ENCODE assay signal across 9 mouse cellular contexts in the genomic region with DNA sequence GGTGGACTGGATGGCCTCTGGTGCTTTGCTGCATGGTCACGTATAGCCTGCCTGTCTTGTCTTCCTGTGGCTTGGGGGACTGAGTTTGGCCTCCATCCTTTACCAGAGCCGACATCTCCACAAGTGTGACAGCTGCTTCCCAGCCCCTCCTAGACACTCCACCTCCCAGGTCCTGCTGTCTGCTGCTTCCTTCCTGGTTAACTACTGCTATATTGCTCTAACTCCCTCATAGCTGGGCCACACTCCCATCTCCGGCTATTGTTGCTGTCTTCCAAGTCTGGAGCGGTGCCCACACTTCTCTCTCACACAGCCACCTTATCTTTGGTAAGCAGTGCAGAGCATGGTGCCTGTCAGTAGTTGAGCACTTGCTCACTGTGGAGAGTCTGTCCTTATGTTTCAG. TPM values are rescaled to one million over a fixed set of nuclear protein-coding genes. Genes with fewer than 3 reads are reported as not detected.
DNase-seq lines count a peak whose midpoint lies in the region; ATAC-seq and TF ChIP-seq lines count a peak whose summit lies in the region.
"Had no signal": no experiment of that assay in that cellular context is flagged by ENCODE, and none has a peak within 500 bp of the region (broad histone marks: within the 10 kb centered on the region; RNA-seq: fewer than 3 reads in every experiment).

No protein-coding gene starts in this region.

- 83% methylated on average over 4 of the region's 4 CpGs for WGBS in midbrain, embryonic 10.5 days
- 92% methylated on average over 4 of the region's 4 CpGs for WGBS in midbrain, embryonic 11.5 days
- WGBS in heart, postnatal 0 days, result 13% methylated on average over 4 of the region's 4 CpGs

- no peak for TF ChIP-seq CTCF in heart, postnatal 0 days (IDR thresholded peaks at IDR 0.05; ENCODE audit: low read depth)

- no peak overlapping the region for H3K27ac ChIP-seq in midbrain, embryonic 10.5 days (replicated peaks)
- no peak overlapping the region for H3K27ac ChIP-seq in midbrain, embryonic 11.5 days (ENCODE audit: low read depth, low read length)
- peak overlapping the region; percentile 90 for H3K27ac ChIP-seq in heart, postnatal 0 days (ENCODE audit: low read depth)

- peaks cover 54% of the 10 kb centered on the region for H3K36me3 ChIP-seq in midbrain, embryonic 10.5 days
- peaks cover 15% of the 10 kb centered on the region; the same call in 1 of the 2 replicates for H3K36me3 ChIP-seq in midbrain, embryonic 11.5 days (ENCODE audit: control insufficient read depth, insufficient read depth, low read length)
- H3K36me3 ChIP-seq in heart, postnatal 0 days (replicated peaks; ENCODE audit: control insufficient read depth, insufficient read depth, low read length), result peaks cover 25% of the 10 kb centered on the region

- H3K4me2 ChIP-seq in midbrain, embryonic 11.5 days, result no peak overlapping the region
- H3K4me2 ChIP-seq in heart, postnatal 0 days (ENCODE audit: low read depth, low read length), result peak overlapping the region; percentile 95

- no peak for DNase-seq in midbrain, embryonic 10.5 days (ENCODE audit: low spot score)
- no peak for DNase-seq in midbrain, embryonic 11.5 days (ENCODE audit: low spot score, missing footprints)
- DNase-seq in heart, postnatal 0 days (ENCODE audit: low spot score), result peak; percentile 85
- DNase-seq in kidney, postnatal 14 days, result peak; percentile 80
- peak; percentile 72 to 84 for DNase-seq in lung, postnatal 4 days
- no peak for DNase-seq in urinary bladder, postnatal 25 days (ENCODE audit: low spot score)
- no peak for DNase-seq in embryo, embryonic 11 days
- no peak for DNase-seq in gastrocnemius, adult 18-20 months (ENCODE audit: low spot score)

- no peaks in the 10 kb centered on the region for H3K9me3 ChIP-seq in midbrain, embryonic 10.5 days (replicated peaks)
- no peaks in the 10 kb centered on the region for H3K9me3 ChIP-seq in midbrain, embryonic 11.5 days (ENCODE audit: control insufficient read depth, low read length)
- no peaks in the 10 kb centered on the region for H3K9me3 ChIP-seq in heart, postnatal 0 days (replicated peaks; ENCODE audit: control insufficient read depth, low read length)

- no peaks in the 10 kb centered on the region for H3K27me3 ChIP-seq in midbrain, embryonic 10.5 days (ENCODE audit: low read depth, poor library complexity, severe bottlenecking)
- no peaks in the 10 kb centered on the region for H3K27me3 ChIP-seq in midbrain, embryonic 11.5 days (ENCODE audit: control insufficient read depth, insufficient read depth, low read length)
- no peaks in the 10 kb centered on the region for H3K27me3 ChIP-seq in heart, postnatal 0 days (ENCODE audit: control insufficient read depth, insufficient read depth, low read length)

- H3K4me3 ChIP-seq in midbrain, embryonic 10.5 days, result peak overlapping the region; percentile 97; the same call in 1 of the 2 replicates
- H3K4me3 ChIP-seq in midbrain, embryonic 11.5 days (ENCODE audit: low read depth, low read length), result no peak overlapping the region
- H3K4me3 ChIP-seq in heart, postnatal 0 days (ENCODE audit: low read depth, low read length), result peak overlapping the region; percentile 78

- H3K9ac ChIP-seq in midbrain, embryonic 11.5 days (ENCODE audit: low read length), result no peak overlapping the region
- peak overlapping the region; percentile 87 for H3K9ac ChIP-seq in heart, postnatal 0 days (replicated peaks; ENCODE audit: low read depth, low read length)

- no peak for ATAC-seq in midbrain, embryonic 11.5 days (ENCODE audit: low FRiP score)
- ATAC-seq in heart, postnatal 0 days (ENCODE audit: insufficient read depth, low read depth), result peak; percentile 28

- TF ChIP-seq EP300 in heart, postnatal 0 days (IDR thresholded peaks at IDR 0.05; ENCODE audit: low read depth), result peak; percentile 93

- peaks cover 31% of the 10 kb centered on the region for H3K4me1 ChIP-seq in midbrain, embryonic 10.5 days
- H3K4me1 ChIP-seq in midbrain, embryonic 11.5 days (ENCODE audit: control insufficient read depth, insufficient read depth, low read length), result peaks cover 15% of the 10 kb centered on the region
- H3K4me1 ChIP-seq in heart, postnatal 0 days (ENCODE audit: control insufficient read depth, insufficient read depth), result peaks cover 50% of the 10 kb centered on the region

RNA-seq across cellular contexts. Expression of a gene that starts 0.6 kb away (rescaled TPM):
- 0.10 TPM in 2 replicates for polyA plus RNA-seq in midbrain, embryonic 10.5 days (2016; fragmentation: Nextera tagmentation; extraction: Ambion mirVana)
- polyA plus RNA-seq in midbrain, embryonic 11.5 days (2014; fragmentation: Nextera tagmentation; extraction: Ambion mirVana), result 0.05 and 0.21 TPM in 2 replicates
- total RNA-seq in heart, postnatal 0 days (2014; rRNA removed; ENCODE audit: low replicate concordance), result 13.9 TPM in 1 of 2 replicates, not detected in the other
- 0.10 and 0.12 TPM in 2 replicates for polyA plus RNA-seq in heart, postnatal 0 days (2015; fragmentation: Nextera tagmentation; extraction: Ambion mirVana)
- total RNA-seq in gastrocnemius, adult 18-20 months (2021), result 1 to 10 TPM in 1 of 2 experiments, under 1 TPM in 1; 0.55 to 1.2 TPM

RNA-seq across cellular contexts. Expression of a gene that starts 2.3 kb away (rescaled TPM):
- polyA plus RNA-seq in midbrain, embryonic 10.5 days (2016; fragmentation: Nextera tagmentation; extraction: Ambion mirVana), result 40.8 and 43.7 TPM in 2 replicates
- 49.2 and 51.7 TPM in 2 replicates for polyA plus RNA-seq in midbrain, embryonic 11.5 days (2014; fragmentation: Nextera tagmentation; extraction: Ambion mirVana)
- 50.8 and 66.2 TPM in 2 replicates for total RNA-seq in heart, postnatal 0 days (2014; rRNA removed; ENCODE audit: low replicate concordance)
- polyA plus RNA-seq in heart, postnatal 0 days (2015; fragmentation: Nextera tagmentation; extraction: Ambion mirVana), result 43.5 and 46.4 TPM in 2 replicates
- total RNA-seq in gastrocnemius, adult 18-20 months (2021), result 10 to 100 TPM; 24.5 to 28.4 TPM

RNA-seq across cellular contexts. Expression of a gene that starts 26.2 kb away (rescaled TPM):
- 2.7 and 4.7 TPM in 2 replicates for polyA plus RNA-seq in midbrain, embryonic 10.5 days (2016; fragmentation: Nextera tagmentation; extraction: Ambion mirVana)
- polyA plus RNA-seq in midbrain, embryonic 11.5 days (2014; fragmentation: Nextera tagmentation; extraction: Ambion mirVana), result 2.9 and 3.5 TPM in 2 replicates
- total RNA-seq in heart, postnatal 0 days (2014; rRNA removed; ENCODE audit: low replicate concordance), result 12.9 and 47.1 TPM in 2 replicates
- polyA plus RNA-seq in heart, postnatal 0 days (2015; fragmentation: Nextera tagmentation; extraction: Ambion mirVana), result 14.7 and 15.9 TPM in 2 replicates
- 10 to 100 TPM; 10.4 to 18.7 TPM for total RNA-seq in gastrocnemius, adult 18-20 months (2021)

RNA-seq across cellular contexts. Expression of a gene that starts 34.1 kb away (rescaled TPM):
- 8.3 and 10.6 TPM in 2 replicates for polyA plus RNA-seq in midbrain, embryonic 10.5 days (2016; fragmentation: Nextera tagmentation; extraction: Ambion mirVana)
- 8.2 and 9.6 TPM in 2 replicates for polyA plus RNA-seq in midbrain, embryonic 11.5 days (2014; fragmentation: Nextera tagmentation; extraction: Ambion mirVana)
- 76.8 and 81.2 TPM in 2 replicates for total RNA-seq in heart, postnatal 0 days (2014; rRNA removed; ENCODE audit: low replicate concordance)
- 50.7 and 51.7 TPM in 2 replicates for polyA plus RNA-seq in heart, postnatal 0 days (2015; fragmentation: Nextera tagmentation; extraction: Ambion mirVana)
- total RNA-seq in gastrocnemius, adult 18-20 months (2021), result 10 to 100 TPM; 25.3 to 26.9 TPM

RNA-seq across cellular contexts. Expression of a gene that starts 41.1 kb away (rescaled TPM):
- not detected in 2 replicates for polyA plus RNA-seq in midbrain, embryonic 10.5 days (2016; fragmentation: Nextera tagmentation; extraction: Ambion mirVana)
- polyA plus RNA-seq in midbrain, embryonic 11.5 days (2014; fragmentation: Nextera tagmentation; extraction: Ambion mirVana), result not detected in 2 replicates
- not detected in 2 replicates for total RNA-seq in heart, postnatal 0 days (2014; rRNA removed; ENCODE audit: low replicate concordance)
- polyA plus RNA-seq in heart, postnatal 0 days (2015; fragmentation: Nextera tagmentation; extraction: Ambion mirVana), result not detected in 2 replicates
- 1 to 10 TPM in 1 of 2 experiments, not detected in 1; 1.1 TPM for total RNA-seq in gastrocnemius, adult 18-20 months (2021)
- polyA plus RNA-seq: large intestine, adult 2 months had no signal

Comparison
In these comparisons a context has a peak if more than half of its experiments do, and no peak if none do; other contexts are left out.
1. DNase-seq: peak in heart, postnatal 0 days (single experiment), kidney, postnatal 14 days (single experiment) and lung, postnatal 4 days (2 of 2); none in midbrain, embryonic 10.5 days (single experiment), midbrain, embryonic 11.5 days (single experiment), urinary bladder, postnatal 25 days (single experiment), embryo, embryonic 11 days (single experiment) and gastrocnemius, adult 18-20 months (single experiment).